Mouse (Mus musculus) hindlimb bud, embryonic 11.5 days (tissue): Measurements from ENCODE around the gene Ercc6l.

Source experiments
- DNase-seq: peaks from one replicate; pipeline ENCODE4 v3.0.0-alpha.2; 2012; ENCODE audit warnings: low read depth, low spot score; ENCODE audit errors: extremely low spot score

Ercc6l gene

GRCm38 (mm10) chrX:102156618-102157422 is at the start of gene Ercc6l:
Gene Ercc6l (minus strand): TSS chrX:102157091.
- peak; percentile 87 for DNase-seq

GRCm38 (mm10) chrX:102190840-102191239 is 33.9 kb upstream of the Ercc6l start:
- DNase-seq = no peak

- DNase-seq = no peak
These were observed 32.7 kb upstream of the Ercc6l start for GRCm38 (mm10) chrX:102189581-102189980.

- DNase-seq = no peak
These were observed 32.0 kb upstream of the Ercc6l start, which contains the start of gene Rps4x for GRCm38 (mm10) chrX:102188712-102189497. Gene Rps4x (minus strand): TSS chrX:102189394.

GRCm38 (mm10) chrX:102187023-102187699 is 30.3 kb upstream of the Ercc6l start:
- DNase-seq = no peak

GRCm38 (mm10) chrX:102182575-102182974 is 25.7 kb upstream of the Ercc6l start:
- DNase-seq = no peak

GRCm38 (mm10) chrX:102175538-102176287 is 18.8 kb upstream of the Ercc6l start:
- DNase-seq = no peak

GRCm38 (mm10) chrX:102170900-102171299 is 14.0 kb upstream of the Ercc6l start:
- DNase-seq = no peak

GRCm38 (mm10) chrX:102170135-102170534 is 13.2 kb upstream of the Ercc6l start:
- DNase-seq = no peak

- DNase-seq = no peak
These were observed 12.8 kb upstream of the Ercc6l start for GRCm38 (mm10) chrX:102169724-102170123.

- no peak for DNase-seq
These were observed 10.1 kb upstream of the Ercc6l start for GRCm38 (mm10) chrX:102166986-102167385.

GRCm38 (mm10) chrX:102166521-102166920 is 9.6 kb upstream of the Ercc6l start:
- no peak for DNase-seq

- no peak for DNase-seq
These were observed 6.6 kb upstream of the Ercc6l start for GRCm38 (mm10) chrX:102163529-102163928.

GRCm38 (mm10) chrX:102163096-102163495 is 6.2 kb upstream of the Ercc6l start:
- DNase-seq = no peak

GRCm38 (mm10) chrX:102160528-102160927 is 3.6 kb upstream of the Ercc6l start:
- no peak for DNase-seq

GRCm38 (mm10) chrX:102159778-102160177 is 2.9 kb upstream of the Ercc6l start:
- no peak for DNase-seq

GRCm38 (mm10) chrX:102157423-102157791 is 516 bp upstream of the Ercc6l start:
- DNase-seq = no peak

GRCm38 (mm10) chrX:102141157-102141556 is 15.7 kb downstream of the Ercc6l start:
- DNase-seq = no peak

- no peak for DNase-seq
These were observed 35.6 kb downstream of the Ercc6l start for GRCm38 (mm10) chrX:102121321-102121720.

- DNase-seq = peak; percentile 92
These were observed 37.6 kb downstream of the Ercc6l start, which contains the start of gene Pin4 for GRCm38 (mm10) chrX:102119042-102119864. Gene Pin4 (plus strand): TSS chrX:102119447.
